Mouse (Mus musculus): ENCODE data around the gene Elk3. TPM values are rescaled to one million over a fixed set of nuclear protein-coding genes. Genes with fewer than 3 reads are reported as not detected.

Elk3 gene
- total RNA-seq, 2 experiments from 2014 or later, result 11.7 to 14.2 TPM

DNA sequence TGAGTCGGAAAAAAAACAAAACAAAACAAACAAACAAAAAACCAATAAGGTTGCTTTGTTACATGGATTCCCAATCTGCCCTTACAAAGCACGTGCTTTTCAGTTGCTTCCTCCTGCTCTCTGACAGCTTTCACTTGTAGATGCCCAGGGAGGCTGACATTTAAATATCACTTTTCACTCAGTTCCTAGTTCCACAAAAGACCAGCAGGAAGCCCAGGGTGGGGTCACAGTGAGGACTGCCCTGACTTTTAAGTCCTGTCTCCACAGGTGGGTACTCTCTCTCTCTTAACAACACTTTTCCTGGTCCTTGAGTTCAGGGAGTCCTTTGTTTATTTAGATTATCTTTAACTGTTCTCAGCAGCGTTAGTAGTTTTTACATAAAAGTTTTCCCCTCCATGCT, 68.7 kb downstream of the Elk3 start:
- intact Hi-C loops (cut with DNase I), result no loop called here
- no peak for TF ChIP-seq CTCF (IDR thresholded peaks at IDR 0.05)
- no peak for DNase-seq
- Histone ChIP-seq H3K4me3 (no peak overlapping the region), H3K27ac (no peak overlapping the region)

DNA sequence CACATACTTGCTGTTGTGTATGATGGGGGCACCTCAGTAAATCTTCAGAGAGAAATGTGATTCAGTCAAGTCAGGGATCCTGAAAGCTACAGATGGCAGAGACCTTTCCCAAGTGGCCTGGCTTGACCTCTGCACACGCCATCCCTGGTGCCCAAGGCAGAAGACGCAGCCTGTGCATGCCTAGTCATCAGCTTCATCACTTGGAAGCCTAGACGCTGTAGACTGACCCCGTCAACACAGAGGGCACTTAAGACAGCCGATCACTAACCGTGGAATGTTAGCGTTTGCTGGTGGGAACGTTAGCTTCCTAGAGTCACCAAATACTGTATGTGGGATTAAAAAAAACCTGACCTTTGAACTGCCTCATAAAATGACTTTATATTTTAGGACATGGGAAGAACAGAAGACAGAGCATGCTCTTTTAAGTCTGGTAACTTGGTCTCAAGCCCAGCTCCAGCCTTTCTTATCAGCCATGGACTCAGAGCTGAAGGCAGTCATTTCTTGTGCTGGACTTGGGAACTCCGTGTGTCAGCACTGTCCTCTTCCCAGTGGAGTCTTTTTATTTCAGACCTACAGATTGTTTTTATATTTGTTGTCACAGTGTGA, 71.6 kb downstream of the Elk3 start:
- H3K27ac ChIP-seq, result no peak overlapping the region; the same call in 1 of the 2 replicates
- intact Hi-C loops (cut with DNase I), result no loop called here
- H3K4me3 ChIP-seq, result no peak overlapping the region
- no peak for DNase-seq
- no peak for TF ChIP-seq CTCF (IDR thresholded peaks at IDR 0.05)

DNA sequence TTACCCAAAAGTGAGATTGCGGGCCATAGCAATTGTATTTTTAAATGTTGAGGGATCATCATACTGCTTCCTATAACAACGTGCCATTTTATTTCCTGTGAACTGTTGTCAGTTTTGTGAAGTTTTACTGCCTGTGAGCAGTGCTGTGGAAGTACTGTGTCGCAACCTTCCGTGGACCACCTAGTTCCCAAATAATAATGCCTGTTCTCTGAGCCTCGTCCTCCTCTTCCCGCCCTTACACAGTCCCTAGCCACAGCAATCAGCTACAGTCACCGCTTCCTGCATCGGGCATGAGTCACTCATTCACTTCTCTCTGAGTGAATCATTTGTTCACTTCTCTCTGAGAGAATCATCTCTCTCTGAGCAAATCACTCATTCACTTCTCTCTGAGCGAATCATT, 76.2 kb downstream of the Elk3 start:
- no peak for DNase-seq
- intact Hi-C loops (cut with DNase I), result loop anchor here (5.0 kb wide), 1 partner anchor 72 kb away; the partner anchor contains the start of gene Cdk17
- Histone ChIP-seq H3K4me3 (no peak overlapping the region), H3K27ac (no peak overlapping the region)
- TF ChIP-seq CTCF (IDR thresholded peaks at IDR 0.05), result no peak

DNA sequence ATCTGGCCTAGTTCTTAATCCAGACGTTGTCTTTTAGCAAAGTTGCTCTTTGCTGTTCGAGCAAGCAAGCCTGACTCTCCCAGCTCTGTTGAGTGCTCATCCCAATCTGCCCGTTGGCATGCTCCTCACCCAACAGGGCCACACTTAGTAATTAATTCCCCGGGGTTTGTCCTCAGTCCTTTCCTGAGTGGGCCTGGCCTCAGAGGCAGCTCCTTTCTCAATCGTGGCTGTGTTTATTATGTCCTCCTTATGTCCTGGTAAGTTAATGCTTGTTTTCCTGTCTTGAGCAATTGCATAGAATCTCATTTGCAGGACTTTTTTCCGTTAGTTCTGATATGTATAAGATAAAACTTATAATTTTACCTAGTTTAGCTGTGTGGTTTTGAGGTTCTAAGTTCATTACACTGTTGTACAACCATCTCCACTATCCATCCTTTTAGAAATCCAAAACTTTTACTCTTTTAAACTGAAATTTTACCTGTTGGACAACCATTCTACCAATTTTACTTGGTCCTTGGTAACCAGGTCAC, 77.2 kb downstream of the Elk3 start:
- intact Hi-C loops (cut with DNase I), result loop anchor here (5.0 kb wide), 1 partner anchor 71 kb away; the partner anchor contains the start of gene Cdk17
- no peak overlapping the region for H3K4me3 ChIP-seq
- H3K27ac ChIP-seq, result no peak overlapping the region
- DNase-seq, result no peak
- TF ChIP-seq CTCF (IDR thresholded peaks at IDR 0.05), result no peak

DNA sequence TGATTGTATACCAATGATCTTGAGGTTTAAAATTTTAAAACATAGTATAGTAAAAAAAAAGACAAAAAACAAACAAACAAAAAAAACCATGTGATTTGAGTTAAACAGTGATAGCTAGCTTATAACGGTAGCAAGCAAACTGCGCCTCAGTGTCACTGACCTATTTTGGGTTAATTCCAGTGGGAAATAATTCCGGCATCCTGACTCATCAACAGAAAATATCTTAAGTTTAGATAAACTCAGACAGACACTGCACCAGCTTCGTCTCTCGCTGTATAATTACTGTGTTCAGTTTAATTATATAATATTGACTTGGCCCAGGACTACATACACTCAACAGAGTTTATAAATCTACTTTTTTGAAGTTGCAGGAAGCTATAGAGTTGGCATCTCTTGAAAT, 79.0 kb downstream of the Elk3 start:
- intact Hi-C loops (cut with DNase I), result loop anchor here (5.0 kb wide), 1 partner anchor 70 kb away; the partner anchor contains the start of gene Cdk17
- no peak for DNase-seq
- no peak overlapping the region for H3K4me3 ChIP-seq
- TF ChIP-seq CTCF (IDR thresholded peaks at IDR 0.05), result no peak
- peak overlapping the region; percentile 40; the same call in 1 of the 2 replicates for H3K27ac ChIP-seq

DNA sequence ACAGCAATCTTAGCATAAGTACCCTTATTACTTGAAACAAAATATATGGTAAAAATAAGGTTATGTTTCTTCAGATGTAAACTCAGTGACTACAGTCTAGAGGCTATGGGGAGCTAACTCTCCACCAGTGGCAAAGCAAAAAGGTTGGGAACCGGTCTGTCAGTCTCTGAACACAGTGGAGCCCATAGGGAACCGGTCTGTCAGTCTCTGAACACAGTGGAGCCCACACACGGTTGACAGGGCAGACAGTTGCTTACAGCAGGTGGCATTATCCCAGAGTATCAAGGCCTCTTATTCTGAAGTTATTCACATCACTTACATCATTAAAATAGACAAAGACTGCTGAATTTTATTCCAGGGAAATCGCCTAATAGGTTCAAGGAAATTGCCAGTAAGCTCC, 79.4 kb downstream of the Elk3 start:
- Histone ChIP-seq H3K27ac (peak overlapping the region; percentile 40; the same call in 1 of the 2 replicates), H3K4me3 (no peak overlapping the region)
- DNase-seq, result no peak
- no peak for TF ChIP-seq CTCF (IDR thresholded peaks at IDR 0.05)
- intact Hi-C loops (cut with DNase I), result loop anchor here (5.0 kb wide), 1 partner anchor 69 kb away; the partner anchor contains the start of gene Cdk17

DNA sequence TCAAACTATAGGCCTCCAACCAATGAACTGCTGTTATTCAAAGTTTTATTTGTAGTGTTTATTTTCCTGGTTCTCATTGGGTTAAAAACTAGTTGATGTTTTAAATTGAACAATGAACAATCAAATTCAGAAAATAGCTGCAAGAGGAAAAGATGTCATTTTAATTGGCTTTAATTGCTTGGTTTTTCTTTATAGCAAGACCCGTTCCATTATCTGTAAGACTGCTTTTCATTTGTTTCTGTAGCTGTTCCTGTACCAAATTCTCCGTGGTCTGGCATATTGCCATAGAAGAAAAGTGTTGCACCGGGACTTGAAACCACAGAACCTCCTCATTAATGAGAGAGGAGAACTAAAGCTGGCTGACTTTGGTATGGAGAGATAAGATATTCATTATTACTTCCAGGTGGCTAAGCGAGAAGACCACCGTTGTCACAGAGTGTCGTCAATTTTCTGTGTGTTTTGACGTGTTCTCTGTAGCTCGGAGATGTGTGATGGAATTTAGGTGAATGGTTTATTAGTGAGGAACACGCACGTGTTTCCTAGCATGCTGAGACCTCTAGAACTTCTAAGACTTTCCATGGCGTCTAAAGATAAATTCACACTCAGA, 82.4 kb downstream of the Elk3 start:
- H3K27ac ChIP-seq, result no peak overlapping the region
- no peak overlapping the region for H3K4me3 ChIP-seq
- intact Hi-C loops (cut with DNase I), result no loop called here
- DNase-seq, result no peak
- no peak for TF ChIP-seq CTCF (IDR thresholded peaks at IDR 0.05)

DNA sequence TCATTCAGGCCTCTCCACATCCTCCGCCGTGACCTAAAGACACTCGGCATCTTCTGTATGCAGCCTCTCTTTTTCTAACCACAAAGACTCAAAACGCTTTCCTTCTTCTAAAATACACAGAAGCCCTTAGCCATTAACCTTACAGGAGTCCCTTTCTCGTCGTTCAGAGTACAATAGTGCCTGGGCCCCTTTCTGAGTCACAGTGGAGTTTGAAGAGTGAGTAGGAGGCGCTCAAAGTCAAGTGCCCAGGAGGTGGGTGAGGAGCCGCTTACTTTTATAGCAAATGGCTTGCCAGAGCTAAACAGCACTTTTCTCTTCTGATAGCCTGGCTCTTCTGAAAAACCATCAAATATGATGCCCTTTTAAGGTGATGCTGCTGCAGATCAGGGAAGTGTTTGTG, 83.0 kb downstream of the Elk3 start:
- no peak overlapping the region for H3K4me3 ChIP-seq
- H3K27ac ChIP-seq, result peak overlapping the region; percentile 35
- no peak for TF ChIP-seq CTCF (IDR thresholded peaks at IDR 0.05)
- intact Hi-C loops (cut with DNase I), result no loop called here
- DNase-seq, result no peak

DNA sequence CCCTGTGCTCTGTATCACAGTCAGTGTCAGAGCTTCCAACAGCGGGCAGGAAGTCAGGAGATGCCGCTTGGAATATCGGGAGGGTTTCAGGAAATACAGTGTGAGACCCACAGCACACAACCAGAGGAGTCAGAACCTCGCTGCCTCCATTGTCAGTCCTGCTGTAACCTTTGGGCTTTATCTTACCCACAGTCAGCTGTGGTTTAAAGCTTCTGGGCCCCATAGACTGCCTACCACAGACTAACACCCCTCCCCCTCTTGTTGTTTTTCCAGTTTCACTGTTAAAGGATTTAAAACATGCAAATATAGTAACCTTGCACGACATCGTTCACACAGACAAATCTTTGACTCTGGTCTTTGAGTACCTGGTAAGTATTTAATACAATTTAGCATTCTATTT, 85.2 kb downstream of the Elk3 start:
- TF ChIP-seq CTCF (IDR thresholded peaks at IDR 0.05), result no peak
- no peak overlapping the region for H3K4me3 ChIP-seq
- DNase-seq, result no peak
- intact Hi-C loops (cut with DNase I), result no loop called here
- H3K27ac ChIP-seq, result no peak overlapping the region

DNA sequence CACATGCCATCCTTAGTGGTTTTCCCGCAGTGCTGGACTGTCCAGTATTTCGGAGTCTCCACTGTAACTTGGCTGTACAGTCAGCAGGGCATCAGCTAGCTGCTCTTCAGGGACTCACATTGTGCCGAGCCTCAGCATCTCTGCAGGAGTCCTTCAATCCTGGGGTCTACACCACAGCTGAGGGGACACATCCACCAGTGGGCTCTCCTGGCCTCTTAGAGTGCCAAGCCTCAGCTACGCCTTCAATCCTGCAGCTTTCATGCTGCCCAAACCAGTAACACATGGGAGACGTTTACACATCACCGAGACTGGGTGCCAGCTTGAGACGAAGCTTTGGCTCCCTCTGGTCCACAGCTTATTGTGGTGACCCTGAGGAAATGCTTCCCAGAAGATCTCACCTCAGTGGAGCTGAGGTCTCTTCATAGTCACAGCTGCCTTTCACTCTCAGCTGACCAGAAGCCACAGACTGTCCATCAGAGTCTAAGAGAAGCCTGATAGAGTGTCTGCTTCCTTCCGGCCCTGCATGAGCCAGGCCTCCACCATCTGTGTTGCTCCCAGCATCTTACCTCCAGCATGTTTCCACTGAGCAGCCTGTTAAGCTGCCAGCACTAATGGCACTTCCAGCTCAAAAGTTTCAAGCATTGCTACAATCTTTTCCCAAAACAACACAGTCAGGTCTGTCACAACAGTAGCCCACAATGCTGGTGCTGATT, 95.7 kb downstream of the Elk3 start:
- intact Hi-C loops (cut with DNase I), result no loop called here
- no peak for DNase-seq
- Histone ChIP-seq H3K27ac (no peak overlapping the region), H3K4me3 (no peak overlapping the region)
- TF ChIP-seq CTCF (IDR thresholded peaks at IDR 0.05), result no peak

DNA sequence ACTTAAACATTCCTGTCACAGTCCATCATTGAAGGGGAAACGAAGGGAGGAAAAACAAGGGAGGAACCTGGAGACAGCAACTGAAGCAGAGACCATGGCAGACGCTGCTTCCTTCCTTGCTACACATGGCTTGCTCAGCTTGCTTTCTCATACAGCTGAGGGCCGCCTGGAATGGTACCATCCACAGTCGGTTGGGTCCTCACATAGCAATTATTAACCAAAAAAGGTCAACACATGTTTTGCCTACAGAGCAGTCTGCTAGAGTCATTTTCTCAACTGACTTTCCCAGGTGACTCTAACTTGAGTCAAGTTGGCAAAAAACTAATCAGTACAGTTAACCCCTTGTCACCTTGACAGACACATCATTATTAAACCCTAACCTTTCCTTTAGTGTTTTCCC, 96.7 kb downstream of the Elk3 start:
- DNase-seq, result no peak
- Histone ChIP-seq H3K4me3 (no peak overlapping the region), H3K27ac (no peak overlapping the region)
- intact Hi-C loops (cut with DNase I), result no loop called here
- TF ChIP-seq CTCF (IDR thresholded peaks at IDR 0.05), result no peak

DNA sequence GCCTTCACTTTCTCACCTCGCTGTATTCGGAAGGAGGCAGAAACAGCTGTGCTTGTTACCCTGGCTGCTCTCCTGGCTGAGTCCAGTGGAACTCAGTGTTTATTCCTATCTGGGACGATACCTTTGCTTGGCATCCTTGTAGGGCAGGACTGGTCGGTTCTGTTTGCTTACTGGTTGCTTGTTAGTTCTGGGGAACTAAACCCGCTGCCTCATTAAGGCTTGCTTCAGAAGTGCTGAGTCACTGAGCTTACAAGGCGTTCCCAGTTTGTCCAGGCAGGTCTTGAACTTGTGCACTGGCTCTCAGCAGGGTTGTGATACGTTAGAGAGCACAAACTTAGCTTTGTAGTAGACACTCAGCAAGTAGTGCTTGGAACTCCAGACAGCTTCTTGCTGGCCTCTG, 97.6 kb downstream of the Elk3 start:
- intact Hi-C loops (cut with DNase I), result no loop called here
- no peak for DNase-seq
- H3K27ac ChIP-seq, result 0 out of 2 replicates have a peak overlapping the region, but pooled peaks have one; percentile 10
- no peak overlapping the region for H3K4me3 ChIP-seq
- no peak for TF ChIP-seq CTCF (IDR thresholded peaks at IDR 0.05)

DNA sequence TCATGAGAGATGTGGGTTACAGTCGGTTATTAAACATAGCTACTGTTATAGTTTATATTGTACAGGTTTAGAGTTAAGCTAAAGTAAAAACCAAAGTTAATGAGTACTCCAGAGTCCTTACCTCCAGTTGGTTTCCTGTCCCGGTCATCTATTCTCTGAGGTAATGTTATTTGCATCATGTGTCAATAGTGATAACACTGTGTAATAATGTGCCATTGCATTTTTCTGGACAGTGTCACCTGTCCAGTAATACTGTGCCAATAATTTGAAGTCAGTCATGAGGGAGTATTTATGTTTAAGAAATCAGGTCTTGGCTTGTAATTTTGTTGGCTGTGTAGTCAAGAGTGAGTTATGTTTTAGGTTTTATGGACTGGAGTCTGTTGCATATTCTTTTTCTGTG, 98.2 kb downstream of the Elk3 start:
- intact Hi-C loops (cut with DNase I), result no loop called here
- Histone ChIP-seq H3K4me3 (no peak overlapping the region), H3K27ac (no peak overlapping the region)
- no peak for TF ChIP-seq CTCF (IDR thresholded peaks at IDR 0.05)
- DNase-seq, result no peak

Measured in gastrocnemius, adult 2 months (tissue).